Mouse (Mus musculus) megakaryocyte-erythroid progenitor cell, adult 5-6 weeks (primary cell): ENCODE data around the gene Tmem179b. TPM values are rescaled to one million over a fixed set of nuclear protein-coding genes. Genes with fewer than 3 reads are reported as not detected.
"Not testable (repeated sequence)": the region's sequence is repeated elsewhere in the genome, so short reads cannot be mapped to it uniquely, and the experiment has no call there.

ENCODE experiments used
- ATAC-seq: replicated peaks from 2 replicates; pipeline ENCODE4 v1.8.0; 2016; ENCODE audit warnings: mild to moderate bottlenecking, inconsistent platforms; ENCODE audit not compliant: severe bottlenecking, poor library complexity, low FRiP score, low TSS enrichment
- total RNA-seq, 2 experiments: library from RNA; stranded (forward) in 1 of 2; stranded (reverse) in 1 of 2; fragments of 200-1000, 215-1000 nt in 1 of 2; fragments of >200 nt in 1 of 2; fragmentation: Nextera tagmentation in 1 of 2; gene quantifications; 2 replicates each; pipeline ENCODE4 v1.2.3; 2014 to 2017

Tmem179b gene
- total RNA-seq, 2 experiments from 2014 or later, result 31.2 to 104 TPM

DNA sequence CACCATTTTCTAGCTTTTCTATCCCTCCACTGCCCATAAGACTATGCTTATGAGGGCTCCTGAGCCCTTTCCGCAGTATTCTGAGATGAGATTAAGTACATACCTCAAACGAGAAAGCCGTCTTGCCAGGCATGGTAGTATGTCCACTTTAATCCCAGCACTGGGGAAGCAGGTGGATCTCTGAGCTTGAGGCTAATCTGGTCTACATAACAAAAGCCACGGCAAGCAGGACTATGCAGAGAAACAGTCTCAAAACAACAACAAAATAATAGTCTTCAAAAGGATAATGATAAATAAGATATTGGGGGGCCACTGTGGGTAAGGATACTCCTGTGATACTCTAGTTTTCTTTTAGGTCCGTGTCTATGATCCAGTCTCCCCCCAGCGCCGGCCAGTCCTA is 35.4 kb downstream of the Tmem179b start:
- ATAC-seq, result no peak

DNA sequence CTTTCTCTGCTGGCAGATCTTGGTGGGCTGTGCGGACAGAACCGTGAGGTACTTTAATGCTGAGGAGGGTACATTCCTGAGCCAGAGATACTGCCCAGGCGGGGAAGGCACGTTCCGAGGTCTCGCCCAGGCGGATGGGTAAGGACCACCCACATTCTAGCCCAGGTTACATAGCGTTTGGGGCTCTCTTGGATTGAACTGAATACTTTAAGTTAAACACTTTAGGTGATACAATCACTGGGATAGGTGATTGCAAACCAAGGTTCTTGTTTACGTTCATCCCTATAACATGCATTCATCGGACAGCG is 38.2 kb downstream of the Tmem179b start:
- peak; percentile 46 for ATAC-seq

- ATAC-seq, result peak; percentile 90
Measured at GRCm38 (mm10) chr19:8735389-8736159, 38.7 kb downstream of the Tmem179b start, which contains the start of gene Wdr74. Gene Wdr74 (plus strand): TSS chr19:8735827.

DNA sequence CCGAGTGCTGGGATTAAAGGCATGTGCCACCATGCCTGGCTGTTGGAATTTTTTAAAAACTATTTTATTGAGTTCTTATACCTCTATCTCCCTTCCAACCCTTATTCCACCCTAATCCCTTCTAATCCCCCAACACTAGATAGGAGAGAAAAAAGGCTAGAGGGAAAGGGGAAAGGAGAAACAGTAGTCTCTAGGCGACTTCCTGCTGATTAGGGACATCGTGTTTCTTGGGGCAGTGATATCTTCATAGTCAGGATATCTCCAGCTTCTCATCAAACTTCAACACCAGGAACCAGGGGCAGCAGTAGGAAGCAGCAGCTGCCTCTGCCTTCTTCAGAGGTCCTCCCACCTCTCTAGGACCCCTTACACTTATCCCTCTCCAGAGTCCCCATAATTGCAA is 39.9 kb downstream of the Tmem179b start:
- ATAC-seq, result no peak

GRCm38 (mm10) chr19:8728335-8729099 is 45.8 kb downstream of the Tmem179b start:
- ATAC-seq, result not testable (repeated sequence)

DNA sequence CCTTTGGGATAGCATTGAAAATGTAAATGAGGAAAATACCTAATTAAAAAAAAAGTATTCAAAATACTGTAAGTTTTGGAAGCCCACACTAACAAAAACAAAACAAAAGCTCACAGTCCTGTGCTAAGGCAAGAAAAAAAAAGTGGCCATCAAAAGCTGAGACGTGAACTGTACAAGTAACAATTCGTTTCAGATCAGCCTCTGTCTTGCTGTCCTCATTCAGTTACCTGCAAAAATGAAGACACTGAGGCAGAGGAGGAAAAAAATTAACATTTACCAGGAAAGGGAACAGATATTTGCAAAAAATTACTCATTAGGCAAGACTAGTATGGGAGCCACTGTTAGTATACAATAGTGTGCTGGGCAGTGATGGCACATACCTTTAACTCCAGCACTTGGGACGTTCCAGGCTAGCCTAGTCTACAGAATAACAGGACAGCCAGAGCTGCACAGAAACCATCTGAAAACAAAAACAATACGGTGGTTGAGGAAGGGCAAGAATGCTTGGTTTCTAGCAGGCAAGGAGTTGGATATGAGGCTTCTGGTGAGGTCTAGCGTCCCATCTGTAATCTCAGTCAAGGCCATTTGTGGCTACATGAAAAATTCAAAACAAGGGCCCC is 46.7 kb downstream of the Tmem179b start:
- ATAC-seq, result peak; percentile 26; the same call in 1 of the 2 replicates

- ATAC-seq, result 0 out of 2 replicates have a peak, but pooled peaks have one; percentile 2
Measured at GRCm38 (mm10) chr19:8726609-8727390, 47.5 kb downstream of the Tmem179b start.

DNA sequence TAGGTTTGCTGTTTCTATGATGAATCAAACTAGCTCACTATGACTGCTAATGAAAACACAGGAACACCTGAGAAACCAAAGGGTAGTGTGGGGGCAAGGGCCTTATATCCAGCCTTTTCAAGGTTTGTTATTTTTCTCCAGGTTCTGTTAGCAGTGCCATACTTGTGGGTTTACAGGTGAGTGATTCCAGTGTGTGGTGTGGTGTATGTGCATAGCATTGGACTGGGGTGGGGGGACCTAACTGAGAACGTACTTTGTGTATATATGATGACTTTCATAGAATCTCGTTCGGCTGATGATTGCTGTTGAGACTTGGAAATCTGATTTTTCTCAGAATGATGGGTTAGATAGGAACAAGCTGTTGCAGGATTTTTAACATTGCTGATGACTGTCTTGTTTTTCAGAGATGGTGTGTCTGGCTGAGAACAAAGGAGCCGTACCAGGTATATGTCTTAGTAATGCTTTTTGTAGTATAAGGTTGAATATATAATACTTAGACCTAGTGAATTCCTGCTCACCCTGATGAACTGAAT is 49.1 kb downstream of the Tmem179b start:
- ATAC-seq, result no peak

- no peak for ATAC-seq
Measured at GRCm38 (mm10) chr19:8724392-8724791, 49.9 kb downstream of the Tmem179b start.

- ATAC-seq, result no peak
Measured at GRCm38 (mm10) chr19:8723574-8724346, 50.5 kb downstream of the Tmem179b start.

DNA sequence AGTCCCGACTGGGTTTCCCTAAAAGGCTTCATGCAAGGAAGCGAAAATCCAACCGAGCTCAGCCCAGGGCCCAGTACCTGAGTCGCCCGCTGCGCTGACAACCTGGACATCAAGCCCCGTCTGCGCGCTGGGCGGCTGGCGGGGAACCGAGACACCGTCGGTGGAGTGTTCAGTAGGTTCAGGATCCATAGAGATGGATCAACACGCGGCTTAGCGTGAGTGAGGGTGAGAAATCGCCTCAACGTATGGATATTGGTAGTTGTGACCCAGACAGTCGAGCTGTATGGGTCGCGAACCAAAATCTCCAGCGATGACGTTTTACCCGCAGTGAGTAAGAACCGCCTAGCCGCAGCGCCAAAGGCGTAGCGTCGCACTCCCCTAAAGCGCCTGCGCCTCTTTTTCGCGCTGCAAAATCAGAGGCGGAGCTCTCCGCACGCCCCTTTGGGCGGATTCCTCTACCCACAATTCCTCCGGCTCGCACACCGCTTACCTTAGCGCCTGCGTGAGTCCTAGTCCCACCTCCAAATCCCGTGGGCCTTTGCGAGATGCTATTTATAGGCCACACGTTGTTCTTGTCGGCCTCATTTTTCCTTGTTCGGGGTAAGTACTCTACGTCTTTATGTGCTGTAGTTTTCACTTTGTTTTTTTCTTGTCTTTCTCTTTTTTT is 51.2 kb downstream of the Tmem179b start, which contains the start of gene Slc3a2:
Gene Slc3a2 (minus strand): TSS at position 463 of the 667 bp plus-strand sequence.
- peak; percentile 82 for ATAC-seq

- ATAC-seq, result 0 out of 2 replicates have a peak, but pooled peaks have one; percentile 2
Measured at GRCm38 (mm10) chr19:8722559-8722906, 51.7 kb downstream of the Tmem179b start.

Other genes starting within 250 kb of the Tmem179b start
Only the 30 nearest of the 33 such genes appear.
- not detected in 2 replicates for gene Slc22a6, start 156.4 kb downstream of the Tmem179b start, total RNA-seq (2014; fragmentation: Nextera tagmentation)
- not detected in 2 replicates for gene Slc22a6, start 156.4 kb downstream of the Tmem179b start, total RNA-seq (2017)
- gene Chrm1, start 110.7 kb downstream of the Tmem179b start, total RNA-seq (2014; fragmentation: Nextera tagmentation), result not detected in 2 replicates
- not detected in 2 replicates for gene Chrm1, start 110.7 kb downstream of the Tmem179b start, total RNA-seq (2017)
- 67.5 and 74.7 TPM in 2 replicates for gene Slc3a2, start 51.1 kb downstream of the Tmem179b start, total RNA-seq (2014; fragmentation: Nextera tagmentation)
- 70.1 and 93.9 TPM in 2 replicates for gene Slc3a2, start 51.1 kb downstream of the Tmem179b start, total RNA-seq (2017)
- 193 and 207 TPM in 2 replicates for gene Wdr74, start 38.6 kb downstream of the Tmem179b start, total RNA-seq (2014; fragmentation: Nextera tagmentation)
- 142 TPM in 2 replicates for gene Wdr74, start 38.6 kb downstream of the Tmem179b start, total RNA-seq (2017)
- 2.0 TPM in 1 of 2 replicates, not detected in the other for gene 1700092M07Rik, start 33.7 kb downstream of the Tmem179b start, total RNA-seq (2014; fragmentation: Nextera tagmentation)
- gene 1700092M07Rik, start 33.7 kb downstream of the Tmem179b start, total RNA-seq (2017), result 3.8 and 6.5 TPM in 2 replicates
- gene Stx5a, start 33.1 kb downstream of the Tmem179b start, total RNA-seq (2014; fragmentation: Nextera tagmentation), result 74.7 and 80.4 TPM in 2 replicates
- 35.5 and 43.5 TPM in 2 replicates for gene Stx5a, start 33.1 kb downstream of the Tmem179b start, total RNA-seq (2017)
- 365 and 530 TPM in 2 replicates for gene Nxf1, start 17.4 kb downstream of the Tmem179b start, total RNA-seq (2014; fragmentation: Nextera tagmentation)
- 100 and 161 TPM in 2 replicates for gene Nxf1, start 17.4 kb downstream of the Tmem179b start, total RNA-seq (2017)
- 59.6 and 76.4 TPM in 2 replicates for gene Tmem223, start 3.5 kb downstream of the Tmem179b start, total RNA-seq (2014; fragmentation: Nextera tagmentation)
- 32.1 and 33.8 TPM in 2 replicates for gene Tmem223, start 3.5 kb downstream of the Tmem179b start, total RNA-seq (2017)
- gene Taf6l, start 11.9 kb upstream of the Tmem179b start, total RNA-seq (2014; fragmentation: Nextera tagmentation), result 13.2 and 16.1 TPM in 2 replicates
- gene Taf6l, start 11.9 kb upstream of the Tmem179b start, total RNA-seq (2017), result 7.6 and 12.0 TPM in 2 replicates
- gene Polr2g, start 24.1 kb upstream of the Tmem179b start, total RNA-seq (2014; fragmentation: Nextera tagmentation), result 120 and 126 TPM in 2 replicates
- gene Polr2g, start 24.1 kb upstream of the Tmem179b start, total RNA-seq (2017), result 86.1 and 106 TPM in 2 replicates
- gene Zbtb3, start 28.1 kb upstream of the Tmem179b start, total RNA-seq (2014; fragmentation: Nextera tagmentation), result 1.4 and 1.9 TPM in 2 replicates
- 0.91 and 1.6 TPM in 2 replicates for gene Zbtb3, start 28.1 kb upstream of the Tmem179b start, total RNA-seq (2017)
- 35.6 and 41.6 TPM in 2 replicates for gene Ttc9c, start 44.9 kb upstream of the Tmem179b start, total RNA-seq (2014; fragmentation: Nextera tagmentation)
- 55.3 and 57.2 TPM in 2 replicates for gene Ttc9c, start 44.9 kb upstream of the Tmem179b start, total RNA-seq (2017)
- 68.2 and 88.0 TPM in 2 replicates for gene Hnrnpul2, start 45.5 kb upstream of the Tmem179b start, total RNA-seq (2014; fragmentation: Nextera tagmentation)
- 85.2 and 100.0 TPM in 2 replicates for gene Hnrnpul2, start 45.5 kb upstream of the Tmem179b start, total RNA-seq (2017)
- gene AC129217.1, start 55.3 kb upstream of the Tmem179b start, total RNA-seq (2014; fragmentation: Nextera tagmentation), result not detected in 2 replicates
- not detected in 2 replicates for gene AC129217.1, start 55.3 kb upstream of the Tmem179b start, total RNA-seq (2017)
- gene Bscl2, start 63.0 kb upstream of the Tmem179b start, total RNA-seq (2014; fragmentation: Nextera tagmentation), result 70.3 and 71.7 TPM in 2 replicates
- gene Bscl2, start 63.0 kb upstream of the Tmem179b start, total RNA-seq (2017), result 29.5 TPM in 2 replicates
- 0.57 TPM in 1 of 2 replicates, not detected in the other for gene Gng3, start 64.7 kb upstream of the Tmem179b start, total RNA-seq (2014; fragmentation: Nextera tagmentation)
- gene Gng3, start 64.7 kb upstream of the Tmem179b start, total RNA-seq (2017), result 0.30 and 1.3 TPM in 2 replicates
- 0.52 TPM in 1 of 2 replicates, not detected in the other for gene Lrrn4cl, start 76.3 kb upstream of the Tmem179b start, total RNA-seq (2014; fragmentation: Nextera tagmentation)
- gene Lrrn4cl, start 76.3 kb upstream of the Tmem179b start, total RNA-seq (2017), result 1.5 TPM in 1 of 2 replicates, not detected in the other
- 148 and 194 TPM in 2 replicates for gene Ubxn1, start 97.0 kb upstream of the Tmem179b start, total RNA-seq (2014; fragmentation: Nextera tagmentation)
- 235 and 295 TPM in 2 replicates for gene Ubxn1, start 97.0 kb upstream of the Tmem179b start, total RNA-seq (2017)
- 46.7 and 54.1 TPM in 2 replicates for gene Uqcc3, start 106.5 kb upstream of the Tmem179b start, total RNA-seq (2014; fragmentation: Nextera tagmentation)
- gene Uqcc3, start 106.5 kb upstream of the Tmem179b start, total RNA-seq (2017), result 73.3 and 94.5 TPM in 2 replicates
- gene Lbhd1, start 109.3 kb upstream of the Tmem179b start, total RNA-seq (2014; fragmentation: Nextera tagmentation), result 27.8 and 35.8 TPM in 2 replicates
- gene Lbhd1, start 109.3 kb upstream of the Tmem179b start, total RNA-seq (2017), result 18.0 and 18.4 TPM in 2 replicates
- gene Gm49403, start 109.5 kb upstream of the Tmem179b start, total RNA-seq (2014; fragmentation: Nextera tagmentation), result not detected in 2 replicates
- not detected in 2 replicates for gene Gm49403, start 109.5 kb upstream of the Tmem179b start, total RNA-seq (2017)
- gene 1810009A15Rik, start 114.4 kb upstream of the Tmem179b start, total RNA-seq (2014; fragmentation: Nextera tagmentation), result 76.6 and 113 TPM in 2 replicates
- 94.2 and 120 TPM in 2 replicates for gene 1810009A15Rik, start 114.4 kb upstream of the Tmem179b start, total RNA-seq (2017)
- gene Gm49416, start 114.5 kb upstream of the Tmem179b start, total RNA-seq (2014; fragmentation: Nextera tagmentation), result 2.5 and 25.7 TPM in 2 replicates
- not detected in 2 replicates for gene Gm49416, start 114.5 kb upstream of the Tmem179b start, total RNA-seq (2017)
- gene Ints5, start 118.5 kb upstream of the Tmem179b start, total RNA-seq (2014; fragmentation: Nextera tagmentation), result 31.4 and 37.7 TPM in 2 replicates
- gene Ints5, start 118.5 kb upstream of the Tmem179b start, total RNA-seq (2017), result 16.6 and 17.1 TPM in 2 replicates
- gene Ganab, start 123.6 kb upstream of the Tmem179b start, total RNA-seq (2014; fragmentation: Nextera tagmentation), result 120 and 130 TPM in 2 replicates
- 53.2 and 69.7 TPM in 2 replicates for gene Ganab, start 123.6 kb upstream of the Tmem179b start, total RNA-seq (2017)
- 30.3 and 36.8 TPM in 2 replicates for gene B3gat3, start 145.9 kb upstream of the Tmem179b start, total RNA-seq (2014; fragmentation: Nextera tagmentation)
- gene B3gat3, start 145.9 kb upstream of the Tmem179b start, total RNA-seq (2017), result 17.6 and 17.7 TPM in 2 replicates
- 4.6 and 6.2 TPM in 2 replicates for gene Rom1, start 154.9 kb upstream of the Tmem179b start, total RNA-seq (2014; fragmentation: Nextera tagmentation)
- gene Rom1, start 154.9 kb upstream of the Tmem179b start, total RNA-seq (2017), result 0.75 and 4.3 TPM in 2 replicates
- 29.3 and 45.8 TPM in 2 replicates for gene Eml3, start 155.1 kb upstream of the Tmem179b start, total RNA-seq (2014; fragmentation: Nextera tagmentation)
- gene Eml3, start 155.1 kb upstream of the Tmem179b start, total RNA-seq (2017), result 14.5 and 23.6 TPM in 2 replicates
- gene Mta2, start 167.4 kb upstream of the Tmem179b start, total RNA-seq (2014; fragmentation: Nextera tagmentation), result 158 and 173 TPM in 2 replicates
- gene Mta2, start 167.4 kb upstream of the Tmem179b start, total RNA-seq (2017), result 205 and 206 TPM in 2 replicates
- 30.7 and 32.2 TPM in 2 replicates for gene Tut1, start 179.4 kb upstream of the Tmem179b start, total RNA-seq (2014; fragmentation: Nextera tagmentation)
- gene Tut1, start 179.4 kb upstream of the Tmem179b start, total RNA-seq (2017), result 15.8 and 18.8 TPM in 2 replicates